Mouse (Mus musculus): Measurements from ENCODE around the gene Dctd.
A peak's percentile ranks its signal among the peaks of the same experiment; 100 is the strongest.
"Not testable (repeated sequence)": the region's sequence is repeated elsewhere in the genome, so short reads cannot be mapped to it uniquely, and the experiment has no call there.

The Dctd gene

DNA sequence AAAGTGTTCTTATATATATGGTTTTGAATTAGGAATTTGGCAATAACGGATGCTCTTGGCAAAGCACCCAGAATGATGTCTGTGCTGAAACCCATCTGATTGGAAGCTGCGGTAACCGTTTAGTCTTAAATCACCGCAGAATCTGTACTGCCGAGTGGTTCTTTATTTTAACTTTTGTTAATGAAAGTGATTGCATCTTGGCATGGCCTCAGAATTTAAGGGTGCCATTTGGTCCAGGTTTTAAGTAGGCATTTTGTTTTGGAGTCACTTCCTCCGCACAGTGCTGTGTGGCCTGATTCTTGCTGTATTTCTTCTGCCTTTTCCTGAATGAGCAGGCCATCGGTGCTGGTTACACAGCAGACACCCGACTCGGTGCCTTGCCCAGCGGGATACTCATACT lies 47.6 kb downstream of the Dctd start:
- DNase-seq, result no peak

DNA sequence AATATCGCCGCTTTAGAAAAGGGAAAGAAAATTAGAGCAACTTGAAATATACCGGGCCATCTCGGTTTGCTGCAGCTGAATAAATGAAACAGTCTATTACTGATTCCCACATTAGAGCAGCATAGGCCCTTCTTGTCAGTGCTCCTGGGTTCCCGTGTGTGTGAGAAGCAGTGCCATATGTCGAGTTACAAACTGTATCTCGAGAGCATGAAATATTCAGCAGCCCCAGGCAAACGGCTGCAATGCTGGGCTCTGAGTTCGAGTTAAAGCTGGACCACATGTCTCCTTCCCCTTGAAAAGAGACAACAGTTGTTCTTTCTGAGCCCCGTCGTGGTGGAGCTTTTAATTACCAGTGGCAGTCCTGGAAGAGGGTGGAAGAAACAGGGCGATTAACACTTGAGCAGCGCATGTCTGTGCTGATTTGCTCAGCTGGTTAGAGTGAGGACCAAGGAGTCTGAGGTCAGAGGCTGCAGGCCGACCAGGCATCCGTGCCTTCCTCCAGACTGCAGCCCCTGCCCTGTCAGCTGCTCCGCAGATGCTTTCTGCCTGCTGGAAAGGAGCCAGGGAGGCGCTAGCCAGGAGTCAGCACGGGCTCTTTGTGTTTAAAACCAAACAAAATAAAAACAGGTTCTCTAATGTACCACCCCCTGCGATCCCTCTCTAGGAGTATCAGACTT lies 53.3 kb downstream of the Dctd start:
- no peak for DNase-seq

DNA sequence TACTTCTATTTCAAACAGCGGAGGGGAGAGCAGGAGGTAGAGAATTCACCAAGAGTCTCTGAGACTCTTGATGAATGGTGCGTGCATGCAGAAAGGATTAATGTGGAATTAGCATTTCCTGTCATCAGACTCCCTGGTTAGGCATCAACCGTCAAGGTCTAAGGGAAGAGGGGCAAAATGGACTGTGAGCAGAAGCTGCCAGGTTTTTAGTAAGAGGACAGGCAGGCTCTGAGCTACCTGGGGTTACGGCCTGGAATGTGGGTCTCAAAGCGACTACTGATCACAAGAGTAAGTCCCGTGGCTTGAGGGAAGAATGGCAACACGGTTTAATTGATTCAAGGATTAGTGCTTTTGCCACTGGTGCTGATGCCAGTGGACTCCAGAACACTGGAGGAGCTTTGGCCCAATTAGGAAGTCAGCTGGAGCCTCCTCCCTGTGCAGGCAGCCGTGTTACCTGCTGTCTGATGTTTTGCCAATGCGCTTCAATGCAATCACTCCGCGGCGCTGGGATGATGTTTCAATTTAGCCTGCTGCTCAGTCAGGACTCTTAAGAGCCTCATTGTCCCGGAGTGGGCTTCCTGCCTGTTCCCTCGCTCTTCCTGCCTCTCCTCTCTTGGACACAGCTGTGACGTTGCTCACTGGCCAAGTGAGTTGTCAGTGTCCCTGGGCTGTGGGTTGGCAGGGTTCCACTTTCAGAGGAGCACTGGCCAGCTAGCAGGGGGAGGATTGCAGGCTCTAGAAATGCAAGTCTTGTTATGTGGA lies 54.6 kb downstream of the Dctd start:
- peak; percentile 20 for DNase-seq

DNA sequence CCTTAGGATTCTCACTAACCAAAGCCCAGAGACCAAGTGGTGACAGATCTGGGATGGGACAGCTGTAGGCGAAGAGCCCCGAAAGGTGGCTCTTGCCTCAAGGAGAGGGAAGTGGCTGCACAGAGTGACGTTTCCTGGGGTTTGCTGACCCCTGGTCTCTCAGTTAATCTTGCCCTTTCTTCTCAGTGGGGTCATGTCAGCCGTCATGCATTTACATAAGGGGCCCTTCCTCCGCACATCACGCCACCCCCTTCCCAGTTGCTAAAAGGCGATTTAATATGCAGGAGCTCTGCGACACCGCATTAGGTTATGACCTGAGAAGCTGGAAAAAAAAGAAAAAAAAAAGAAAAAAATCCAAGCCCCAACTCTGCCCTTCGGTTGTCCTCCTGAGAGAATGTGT lies 58.8 kb downstream of the Dctd start:
- DNase-seq, result no peak

DNA sequence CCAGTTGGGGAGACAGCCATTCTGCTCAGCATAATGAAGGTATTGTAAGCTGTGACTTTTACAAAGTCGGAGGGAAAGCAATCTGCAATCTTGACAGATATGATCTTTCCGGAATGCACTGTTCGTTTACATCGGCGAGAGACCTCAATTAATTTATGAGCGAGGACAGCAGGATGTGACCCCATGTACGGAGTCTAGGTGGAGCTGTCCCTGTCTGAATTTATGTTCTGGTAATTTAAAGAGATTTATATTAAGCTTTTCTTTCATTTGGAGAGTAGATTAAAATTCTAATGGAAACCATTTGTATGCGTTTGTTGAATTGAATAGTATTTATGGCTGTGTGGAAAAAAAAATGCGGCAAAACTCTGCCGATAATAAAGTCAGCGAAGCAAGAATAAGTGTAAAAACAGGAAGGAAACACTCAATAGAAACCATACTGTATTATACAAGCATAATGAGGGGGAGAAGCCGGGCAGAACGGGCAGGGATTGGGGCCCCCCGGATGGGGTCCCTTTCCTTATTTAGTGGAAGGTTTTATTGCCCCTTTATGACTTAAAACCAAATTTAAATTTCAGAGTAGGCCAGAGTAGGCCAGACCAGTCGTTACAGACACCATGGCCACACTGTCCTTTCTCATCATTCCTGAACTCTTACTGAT lies 59.8 kb downstream of the Dctd start:
- no peak for DNase-seq

DNA sequence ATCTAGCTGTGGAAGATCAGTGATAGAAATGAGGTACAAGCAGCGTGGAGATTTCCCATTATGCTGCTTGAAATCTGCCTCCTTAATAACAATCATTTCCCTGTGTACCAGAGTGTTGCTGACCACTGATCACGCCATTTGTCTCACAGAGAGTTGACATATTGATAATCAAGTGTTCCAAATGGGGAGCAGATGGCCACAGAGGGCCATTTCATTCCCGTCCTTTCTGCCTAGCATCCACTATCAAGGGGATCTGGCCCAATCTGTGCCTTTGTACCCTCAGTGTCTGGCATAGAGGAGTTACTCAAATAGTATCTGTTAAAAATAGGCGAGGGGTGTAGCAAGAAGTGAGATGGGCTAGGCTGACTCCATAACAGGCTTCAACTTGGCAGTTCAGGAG lies 78.5 kb downstream of the Dctd start:
- DNase-seq, result no peak

DNA sequence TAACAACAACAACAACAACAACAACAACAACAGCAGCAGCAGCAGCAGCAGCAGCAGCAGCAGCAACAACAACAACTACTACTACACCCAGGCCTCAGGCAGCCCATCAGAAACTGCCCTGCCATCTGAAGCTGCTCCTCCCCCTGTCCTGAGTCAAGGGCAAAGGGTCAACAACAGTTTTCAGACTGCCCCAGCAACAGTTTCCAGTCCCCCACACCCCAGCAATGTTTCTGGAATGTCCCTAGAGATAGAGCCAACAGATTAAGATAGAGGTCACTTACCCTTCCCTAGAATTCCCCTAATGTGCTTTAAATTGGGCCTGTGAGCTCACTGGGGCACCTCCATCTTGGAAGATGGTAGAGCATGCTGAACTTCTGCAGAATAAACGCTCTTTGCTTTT lies 79.0 kb downstream of the Dctd start:
- no peak for DNase-seq

DNA sequence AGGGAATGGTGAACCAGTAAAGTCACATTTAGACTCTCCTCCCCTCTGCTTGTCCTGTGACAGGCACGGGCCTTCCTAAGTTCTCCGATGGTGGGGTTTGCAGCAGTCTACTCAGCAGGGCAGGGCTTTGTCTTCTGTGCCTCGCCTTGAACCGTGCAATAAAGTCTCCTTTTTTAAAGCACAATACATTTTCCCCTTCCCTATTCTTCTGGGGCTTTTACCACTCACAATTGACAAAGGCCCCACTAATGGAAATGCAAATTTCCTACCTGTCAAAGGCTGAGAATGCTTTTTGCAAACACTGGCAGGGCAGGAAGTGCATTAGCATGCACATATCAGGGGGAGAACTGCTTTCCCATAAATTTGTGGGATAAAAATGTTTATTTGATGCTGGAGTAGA lies 80.1 kb downstream of the Dctd start:
- DNase-seq, result no peak

DNA sequence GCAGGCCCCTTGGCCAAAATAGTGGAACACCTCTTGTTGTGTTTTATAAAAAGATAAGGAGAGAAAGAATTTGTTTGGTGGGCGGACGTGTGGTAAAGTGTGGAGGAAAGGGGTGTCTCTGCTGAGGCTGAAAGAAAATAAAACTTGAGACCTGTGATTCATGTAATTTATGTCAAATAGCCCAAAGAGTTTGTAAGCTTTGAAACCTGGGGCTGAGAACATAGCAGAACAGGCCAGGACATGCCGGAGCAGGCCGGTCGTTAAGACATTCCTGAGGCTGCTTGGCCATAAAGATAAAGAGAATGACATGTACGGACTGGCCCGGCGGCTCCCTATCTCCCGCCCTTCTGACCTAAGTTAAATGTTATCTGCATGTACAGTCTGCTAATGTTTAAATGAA lies 81.3 kb downstream of the Dctd start:
- not testable (repeated sequence) for DNase-seq

DNA sequence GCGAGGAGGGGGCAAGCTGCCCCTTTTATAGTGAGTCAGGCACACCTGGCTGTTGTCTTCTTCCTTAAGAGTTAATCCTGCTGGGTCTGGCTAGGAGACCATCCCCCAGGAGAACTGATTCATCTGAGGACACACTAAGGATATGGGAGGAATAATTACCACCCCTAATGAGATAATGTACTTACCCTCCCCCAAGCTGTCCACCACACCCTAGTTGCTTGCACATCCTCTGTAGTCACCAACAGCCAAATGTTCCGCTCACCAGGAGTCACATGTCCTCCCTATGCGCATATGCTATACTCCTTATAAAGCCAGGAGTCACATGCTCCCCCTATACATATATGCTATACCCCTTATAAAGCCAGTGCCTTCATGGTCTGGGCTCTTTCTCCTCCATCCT lies 82.1 kb downstream of the Dctd start:
- DNase-seq, result no peak

DNA sequence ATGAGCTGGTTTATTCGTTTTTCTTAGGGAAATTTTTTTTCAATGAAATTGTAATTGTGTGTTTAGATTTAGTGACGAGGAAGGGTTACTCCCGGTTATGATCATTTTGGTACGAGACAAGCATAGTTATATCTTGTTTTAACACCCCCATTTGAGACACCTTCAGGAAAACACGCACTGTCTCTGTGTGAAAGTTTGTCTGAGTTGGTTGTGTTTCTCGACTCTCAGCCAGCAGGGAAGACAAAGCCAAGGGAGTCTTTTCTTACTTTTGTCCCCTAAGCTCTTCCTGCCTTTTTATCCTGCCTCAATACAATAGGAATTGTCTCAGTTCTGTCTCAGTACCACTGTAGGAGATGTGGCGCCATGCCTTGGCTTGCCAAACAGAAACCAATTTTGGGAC lies 84.9 kb downstream of the Dctd start:
- DNase-seq, result no peak

DNA sequence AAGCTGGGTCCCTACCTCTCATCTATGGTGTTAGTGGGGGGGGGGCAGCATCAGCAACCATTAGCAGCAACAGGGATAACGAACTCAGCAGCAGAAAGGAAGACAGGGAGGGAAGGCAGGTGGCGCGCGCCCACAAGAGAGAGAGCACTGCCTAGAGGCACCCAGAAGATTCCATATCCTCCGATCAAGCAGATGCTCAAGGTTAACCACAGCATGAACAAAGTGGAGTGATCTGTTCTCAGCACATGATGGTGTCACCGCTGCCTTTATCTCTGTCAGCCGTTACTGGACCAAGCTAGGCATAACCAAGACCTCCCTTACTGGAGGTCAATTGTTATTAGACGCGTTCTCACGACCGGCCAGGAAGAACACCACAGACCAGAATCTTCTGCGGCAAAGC lies 89.7 kb downstream of the Dctd start:
- DNase-seq, result no peak

DNA sequence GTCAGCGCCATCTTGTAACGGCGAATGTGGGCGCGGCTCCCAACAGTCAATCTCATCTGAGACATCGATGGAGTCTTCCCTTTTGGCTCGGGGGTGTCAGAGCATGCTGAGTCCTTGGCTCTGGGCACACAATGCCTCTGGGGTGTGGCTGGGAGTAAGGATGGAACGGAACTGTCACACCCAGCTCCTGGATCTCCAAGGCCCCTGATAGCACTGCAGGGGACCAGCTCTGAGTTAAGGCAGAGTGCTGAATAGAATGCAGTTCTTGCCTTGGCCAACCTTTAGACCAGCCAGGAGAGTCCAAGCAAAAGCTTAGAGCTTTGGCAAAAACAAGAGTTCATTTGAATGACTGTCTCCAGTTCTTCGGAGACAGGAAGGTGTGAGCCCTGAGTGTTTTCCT lies 97.1 kb downstream of the Dctd start:
- DNase-seq, result no peak

DNA sequence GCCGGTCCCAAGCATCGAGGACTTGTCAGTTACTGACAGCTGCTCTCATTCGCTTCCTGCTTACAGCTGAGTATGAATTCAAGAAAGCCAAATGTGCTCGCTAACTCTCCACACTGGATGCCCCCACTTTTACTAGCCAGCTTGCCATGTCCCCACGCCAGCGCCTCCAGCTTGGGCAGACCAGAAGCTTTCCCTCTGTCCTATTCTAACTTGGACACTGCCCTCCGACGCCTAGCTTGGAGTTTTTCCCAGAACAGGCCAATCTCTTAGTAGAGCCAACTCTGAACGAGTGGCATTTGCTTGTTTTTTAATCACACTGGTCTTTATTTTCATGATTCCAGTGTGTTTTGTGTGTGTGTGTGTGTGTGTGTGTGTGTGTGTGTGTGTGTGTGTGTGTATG lies 100.3 kb downstream of the Dctd start:
- no peak for DNase-seq

DNA sequence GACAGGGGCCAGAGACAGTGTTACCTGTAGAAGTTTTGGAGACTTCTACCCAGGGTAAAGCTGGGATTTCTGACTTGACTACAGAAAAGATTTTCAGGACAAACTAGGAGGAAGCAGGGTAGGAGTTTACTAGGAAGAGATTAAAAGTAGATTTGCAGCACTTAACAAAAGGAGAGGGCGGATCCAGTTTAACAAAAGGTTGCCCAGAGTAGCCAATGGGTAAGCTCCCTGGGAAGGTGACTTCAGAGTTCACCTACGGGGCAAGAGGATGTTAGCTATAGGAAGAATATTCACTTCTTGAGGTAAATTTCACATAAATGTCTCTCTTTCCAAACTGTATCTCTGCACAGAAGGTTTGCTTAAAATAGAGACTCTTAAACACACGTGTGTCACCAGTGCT lies 103.7 kb downstream of the Dctd start:
- no peak for DNase-seq
